Comparison of ENCODE assay signal across 8 mouse cellular contexts in genomic region chr10:52216797-52217563, GRCm38 (mm10). TPM values are rescaled to one million over a fixed set of nuclear protein-coding genes. Genes with fewer than 3 reads are reported as not detected.
A peak's percentile ranks its signal among the peaks of the same experiment; 100 is the strongest.
DNase-seq lines count a peak whose midpoint lies in the region; ATAC-seq and TF ChIP-seq lines count a peak whose summit lies in the region.

No protein-coding gene starts in this region.

- no peak overlapping the region for H3K9ac ChIP-seq in lung, postnatal 0 days (replicated peaks; ENCODE audit: low read depth)

- H3K4me1 ChIP-seq in lung, postnatal 0 days (ENCODE audit: insufficient read depth, low read depth, low read length), result no peaks in the 10 kb centered on the region

- no peak overlapping the region for H3K4me3 ChIP-seq in lung, postnatal 0 days (ENCODE audit: low read depth, low read length)

- DNase-seq in A20 (ENCODE audit: low read depth, low spot score), result peak; percentile 72
- peak; percentile 59 for DNase-seq in adrenal gland, adult 2 months
- peak; percentile 44 for DNase-seq in embryo, embryonic 9.5 days (ENCODE audit: extremely low spot score)
- peak; percentile 73 for DNase-seq in heart, postnatal 4 days
- peak; percentile 79 to 82 for DNase-seq in kidney, postnatal 4 days
- DNase-seq in lung, postnatal 0 days (ENCODE audit: low spot score), result peak; percentile 76
- peak; percentile 44 for DNase-seq in ovary, postnatal 14 days (ENCODE audit: low spot score)
- peak; percentile 47 to 56 for DNase-seq in urinary bladder, adult 18-20 months (ENCODE audit: low spot score in 2 of 2)

- H3K36me3 ChIP-seq in lung, postnatal 0 days (ENCODE audit: insufficient read depth, low read length), result no peaks in the 10 kb centered on the region

- peak; percentile 49 for ATAC-seq in lung, postnatal 0 days

- TF ChIP-seq EP300 in lung, postnatal 0 days (IDR thresholded peaks at IDR 0.05), result no peak

- no peaks in the 10 kb centered on the region for H3K9me3 ChIP-seq in lung, postnatal 0 days (ENCODE audit: low read length)

- H3K4me2 ChIP-seq in lung, postnatal 0 days (replicated peaks; ENCODE audit: low read depth, low read length), result no peak overlapping the region

- TF ChIP-seq CTCF in lung, postnatal 0 days (IDR thresholded peaks at IDR 0.05), result peak; percentile 87

- no peaks in the 10 kb centered on the region for H3K27me3 ChIP-seq in lung, postnatal 0 days (replicated peaks; ENCODE audit: insufficient read depth, low read length)

- no peak overlapping the region for H3K27ac ChIP-seq in lung, postnatal 0 days (ENCODE audit: low read length)

- WGBS in lung, postnatal 0 days, result 21% methylated on average over 7 of the region's 7 CpGs

RNA-seq across cellular contexts. Expression of gene Dcbld1, which starts 16.4 kb away (rescaled TPM):
- total RNA-seq in adrenal gland, adult 2 months (2021), result 1 to 10 TPM; 2.1 to 3.4 TPM
- 2.7 and 3.1 TPM in 2 replicates for polyA plus RNA-seq in adrenal gland, adult 2 months (2012; rRNA removed)
- total RNA-seq in heart, postnatal 4 days (2021), result 1 to 10 TPM; 6.0 to 6.2 TPM
- 20.5 and 24.1 TPM in 2 replicates for polyA plus RNA-seq in lung, postnatal 0 days (2015; fragmentation: Nextera tagmentation; extraction: Ambion mirVana)

RNA-seq across cellular contexts. Expression of gene Ros1, which starts 21.9 kb away (rescaled TPM):
- total RNA-seq in adrenal gland, adult 2 months (2021), result not detected
- not detected in 2 replicates for polyA plus RNA-seq in adrenal gland, adult 2 months (2012; rRNA removed)
- total RNA-seq in heart, postnatal 4 days (2021), result not detected
- polyA plus RNA-seq in lung, postnatal 0 days (2015; fragmentation: Nextera tagmentation; extraction: Ambion mirVana), result 1.2 and 1.4 TPM in 2 replicates
